In the genomic region with DNA sequence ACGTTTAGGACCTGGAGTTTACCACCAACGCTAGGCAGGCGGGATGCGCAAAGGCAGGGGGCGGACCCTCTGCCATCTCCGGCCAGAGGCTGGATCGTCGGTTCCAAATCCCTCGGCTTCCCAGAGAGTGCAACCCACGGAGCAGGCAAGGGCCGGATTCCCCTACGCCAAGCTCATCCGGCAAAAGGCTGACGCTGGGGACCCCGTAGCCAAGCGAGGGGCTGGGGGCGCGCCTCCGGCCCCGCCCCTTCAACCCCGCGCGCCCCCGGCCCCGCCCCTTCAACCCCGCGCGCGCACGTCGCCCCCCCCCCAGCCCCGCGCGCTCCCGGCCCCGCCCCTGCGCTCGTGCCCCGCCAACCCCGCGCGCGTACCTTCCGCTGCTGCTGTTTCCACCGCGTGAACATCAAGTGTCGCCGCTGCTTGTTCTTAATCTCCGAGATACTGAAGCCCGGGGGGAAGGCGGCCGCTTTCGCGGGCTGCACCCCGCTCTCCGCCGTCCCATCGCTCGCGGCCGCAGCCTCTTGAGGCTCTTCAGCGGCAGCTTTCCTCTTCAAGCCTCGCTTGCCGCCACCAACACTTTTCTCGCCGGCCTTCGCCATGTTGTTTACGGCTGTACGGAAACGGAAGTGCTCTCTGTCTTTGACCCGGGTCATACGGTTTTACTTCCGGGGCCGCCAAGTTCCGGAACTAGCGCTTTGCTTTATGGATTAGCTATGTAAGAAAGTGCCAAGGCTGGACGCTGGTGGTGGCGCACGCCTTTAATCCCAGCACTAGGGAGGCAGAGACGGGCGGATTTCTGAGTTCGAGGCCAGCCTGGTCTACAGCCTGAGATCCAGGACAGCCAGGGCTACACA, we compare ENCODE assay signal across 8 mouse cellular contexts. TPM values are rescaled to one million over a fixed set of nuclear protein-coding genes. Genes with fewer than 3 reads are reported as not detected.
DNase-seq lines count a peak whose midpoint lies in the region; ATAC-seq lines count a peak whose summit lies in the region.

Gene Rpf1, minus strand, starts transcription at position 632 of the 854 bp plus-strand sequence.

- peak; percentile 96 for ATAC-seq in hindbrain, embryonic 12.5 days (ENCODE audit: low FRiP score)

- peak within 1 kb of the TSS; percentile 77 for H3K4me3 ChIP-seq in hindbrain, embryonic 12.5 days

- H3K36me3 ChIP-seq in hindbrain, embryonic 12.5 days, result peaks cover 17% of the 10 kb centered on the region; the same call in 1 of the 2 replicates

- peaks cover 11% of the 10 kb centered on the region for H3K4me1 ChIP-seq in hindbrain, embryonic 12.5 days

- no peaks in the 10 kb centered on the region for H3K9me3 ChIP-seq in hindbrain, embryonic 12.5 days (replicated peaks)

- H3K9ac ChIP-seq in hindbrain, embryonic 12.5 days, result peak within 1 kb of the TSS; percentile 85

- peak within 1 kb of the TSS; percentile 71 for H3K4me2 ChIP-seq in hindbrain, embryonic 12.5 days (replicated peaks)

- peak; percentile 94 for DNase-seq in NIH3T3 (ENCODE audit: low read depth)
- DNase-seq in cerebellum, postnatal 10 days, result peak; percentile 93 to 94
- DNase-seq in frontal cortex, postnatal 10 days (ENCODE audit: low spot score in 2 of 2), result peak; percentile 82 to 85
- peak; percentile 89 to 94 for DNase-seq in layer of hippocampus, postnatal 14 days (ENCODE audit: low spot score in 2 of 2)
- peak; percentile 89 for DNase-seq in lung, postnatal 14 days
- peak; percentile 89 for DNase-seq in retina, adult 2 months (ENCODE audit: low read depth, low spot score)
- peak; percentile 85 to 88 for DNase-seq in thymus, postnatal 36 days

- no peaks in the 10 kb centered on the region for H3K27me3 ChIP-seq in hindbrain, embryonic 12.5 days

- peak within 1 kb of the TSS; percentile 96 for H3K27ac ChIP-seq in hindbrain, embryonic 12.5 days

- WGBS in hindbrain, embryonic 12.5 days, result under 1% methylated on average over 76 of the region's 82 CpGs

RNA-seq across cellular contexts. Expression of gene Rpf1, which starts in this region (rescaled TPM):
- 55.3 and 61.5 TPM in 2 replicates for polyA plus RNA-seq in hindbrain, embryonic 12.5 days (2016; fragmentation: Nextera tagmentation; extraction: Ambion mirVana)
- 10 to 100 TPM; 14.3 to 15.0 TPM for total RNA-seq in layer of hippocampus, postnatal 14 days (2021)

Comparison
In these comparisons a context has a peak if more than half of its experiments do, and no peak if none do; other contexts are left out.
1. Peak in every context shown above with its lines: DNase-seq, ATAC-seq, H3K4me3 ChIP-seq and H3K27ac ChIP-seq.